Comparison of ENCODE assay signal across 21 mouse cellular contexts in the genomic region with DNA sequence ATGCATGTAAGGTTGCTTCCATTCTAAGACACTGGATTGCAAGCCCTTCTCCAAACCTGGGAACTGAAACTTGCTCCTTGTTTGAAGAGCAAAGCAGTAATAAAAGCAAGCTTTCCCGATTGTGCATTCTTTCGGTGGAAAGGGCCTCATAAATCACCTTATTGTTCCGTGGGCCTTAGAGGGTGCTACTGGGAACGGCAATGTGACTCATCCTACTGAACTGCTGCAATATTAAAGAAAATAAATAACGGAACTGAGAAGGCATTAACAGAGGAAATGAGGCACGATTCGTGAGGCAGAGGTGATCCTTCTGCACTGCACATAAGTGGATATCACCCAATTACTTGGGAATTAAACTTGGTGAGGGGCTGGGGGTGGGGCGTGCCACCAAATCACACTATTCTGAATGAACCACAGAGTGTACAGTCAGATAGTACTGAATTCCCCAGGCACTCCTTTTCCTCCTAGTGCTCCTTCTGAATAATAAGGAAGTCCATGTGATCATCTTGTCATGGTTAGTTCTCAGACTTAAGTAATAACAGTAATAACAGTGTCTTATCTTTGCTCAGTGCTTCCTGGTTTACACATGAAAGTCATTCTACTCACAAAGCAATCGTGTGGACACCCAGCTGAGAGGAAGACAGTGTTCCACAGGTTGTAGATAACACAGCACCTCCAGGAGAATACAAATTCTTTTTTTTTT.
A peak's percentile ranks its signal among the peaks of the same experiment; 100 is the strongest.
DNase-seq lines count a peak whose midpoint lies in the region; ATAC-seq lines count a peak whose summit lies in the region.
"Had no signal": no experiment of that assay in that cellular context is flagged by ENCODE, and none has a peak within 500 bp of the region (broad histone marks: within the 10 kb centered on the region; RNA-seq: fewer than 3 reads in every experiment).

No protein-coding gene starts in this region.

- ATAC-seq in activated CD4-positive, CD25-positive, alpha-beta regulatory T cell, adult 4 months = no peak
- ATAC-seq: midbrain, embryonic 13.5 days had no signal

- H3K4me3 ChIP-seq in heart, embryonic 10.5 days = no peak overlapping the region
- H3K4me3 ChIP-seq: embryonic facial prominence, embryonic 15.5 days; forebrain, embryonic 12.5 days; hindbrain, embryonic 12.5 days; limb, embryonic 15.5 days; midbrain, embryonic 13.5 days had no signal

- H3K27me3 ChIP-seq in heart, embryonic 10.5 days (ENCODE audit: insufficient read depth, poor library complexity, severe bottlenecking) = no peaks in the 10 kb centered on the region
- H3K27me3 ChIP-seq: embryonic facial prominence, embryonic 15.5 days; forebrain, embryonic 12.5 days; hindbrain, embryonic 12.5 days; limb, embryonic 15.5 days; midbrain, embryonic 13.5 days had no signal

- H3K9me3 ChIP-seq in heart, embryonic 10.5 days = no peaks in the 10 kb centered on the region
- H3K9me3 ChIP-seq: embryonic facial prominence, embryonic 15.5 days; forebrain, embryonic 12.5 days; hindbrain, embryonic 12.5 days; limb, embryonic 15.5 days; midbrain, embryonic 13.5 days had no signal

- no peaks in the 10 kb centered on the region for H3K36me3 ChIP-seq in heart, embryonic 10.5 days
- H3K36me3 ChIP-seq: embryonic facial prominence, embryonic 15.5 days; forebrain, embryonic 12.5 days; hindbrain, embryonic 12.5 days; limb, embryonic 15.5 days; midbrain, embryonic 13.5 days had no signal

- WGBS in heart, embryonic 10.5 days = 74% methylated on average over 9 of the region's 9 CpGs

- no peaks in the 10 kb centered on the region for H3K4me1 ChIP-seq in heart, embryonic 10.5 days
- H3K4me1 ChIP-seq: embryonic facial prominence, embryonic 15.5 days; forebrain, embryonic 12.5 days; hindbrain, embryonic 12.5 days; limb, embryonic 15.5 days; midbrain, embryonic 13.5 days had no signal

- DNase-seq in embryo, embryonic 10 days (ENCODE audit: low spot score) = peak; percentile 7
- no peak for DNase-seq in embryo, embryonic 9.5 days (ENCODE audit: extremely low spot score)
- DNase-seq in 3134 (ENCODE audit: extremely low read depth, insufficient read length, low spot score) = peak; percentile 30
- DNase-seq in embryo, embryonic 10.5 days (ENCODE audit: low spot score) = peak; percentile 10
- DNase-seq in mesoderm, embryonic 11.5 days (ENCODE audit: low read depth, low spot score) = peak; percentile 47
- DNase-seq in cerebellum, adult 18-20 months = no peak
- DNase-seq in heart, embryonic 10.5 days (ENCODE audit: low spot score) = no peak
- DNase-seq: adrenal gland, adult 2 months; cerebellum, adult 2 months; gastrocnemius, postnatal 25 days; heart, postnatal 10 days; kidney, adult 18-20 months; lung, postnatal 4 days; right cerebral cortex, postnatal 25 days; thymus, postnatal 36 days had no signal

- H3K27ac ChIP-seq in heart, embryonic 10.5 days = no peak overlapping the region
- H3K27ac ChIP-seq: embryonic facial prominence, embryonic 15.5 days; forebrain, embryonic 12.5 days; hindbrain, embryonic 12.5 days; limb, embryonic 15.5 days; midbrain, embryonic 13.5 days had no signal

Comparison
In these comparisons a context has a peak if more than half of its experiments do, and no peak if none do; other contexts are left out.
1. DNase-seq: peak in embryo, embryonic 10 days (single experiment), 3134 (single experiment), embryo, embryonic 10.5 days (single experiment) and mesoderm, embryonic 11.5 days (single experiment); none in embryo, embryonic 9.5 days (single experiment), cerebellum, adult 18-20 months (0 of 2) and heart, embryonic 10.5 days (single experiment).